Mouse (Mus musculus) liver, embryonic 13.5 days (tissue): Measurements from ENCODE around the gene Rxfp4. TPM values are rescaled to one million over a fixed set of nuclear protein-coding genes. Genes with fewer than 3 reads are reported as not detected.

Source experiments
- ATAC-seq: fragments of 200-750 bp; cut with Nextera tagmentation; 2 replicates; pipeline ENCODE4 v1.8.0; 2017; ENCODE audit warnings: low read depth, mild to moderate bottlenecking, moderate number of reproducible peaks, moderate library complexity
- DNase-seq: peaks from one replicate; pipeline ENCODE4 v3.0.0; 2022
- H3K27ac ChIP-seq: fragments of 300-500 bp; sonication (generic); 2 replicates; pipeline ENCODE4 v1.5.1; 2015; ENCODE audit warnings: moderate library complexity, mild to moderate bottlenecking, inconsistent platforms
- H3K27me3 ChIP-seq: fragments of 300-500 bp; sonication (generic); 2 replicates; pipeline ENCODE4 v1.6.1; 2015; ENCODE audit warnings: mild to moderate bottlenecking, inconsistent platforms
- H3K36me3 ChIP-seq: fragments of 300-500 bp; sonication (generic); 2 replicates; pipeline ENCODE4 v1.6.1; 2015; ENCODE audit warnings: mild to moderate bottlenecking, inconsistent platforms
- H3K4me1 ChIP-seq: fragments of 300-500 bp; sonication (generic); replicated peaks from 2 replicates; pipeline ENCODE4 v1.6.1; 2015; ENCODE audit warnings: inconsistent platforms
- H3K4me2 ChIP-seq: fragments of 300-500 bp; sonication (generic); 2 replicates; pipeline ENCODE4 v1.6.1; 2015; ENCODE audit warnings: inconsistent platforms, mild to moderate bottlenecking, moderate library complexity
- H3K4me3 ChIP-seq: fragments of 300-500 bp; sonication (generic); replicated peaks from 2 replicates; pipeline ENCODE4 v1.5.1; 2015; ENCODE audit warnings: mild to moderate bottlenecking, inconsistent platforms
- H3K9ac ChIP-seq: fragments of 300-500 bp; sonication (generic); 2 replicates; pipeline ENCODE4 v1.6.1; 2015; ENCODE audit warnings: mild to moderate bottlenecking, inconsistent platforms
- H3K9me3 ChIP-seq: fragments of 300-500 bp; sonication (generic); replicated peaks from 2 replicates; pipeline ENCODE4 v1.6.1; 2016; ENCODE audit warnings: inconsistent platforms
- WGBS: fragments of 180-500 bp; shearing (Covaris S2); methylation state at CpG from one replicate; pipeline ENCODE4 v1.1.7; 2015; ENCODE audit not compliant: insufficient replicate concordance; 5-methylcytosine and 5-hydroxymethylcytosine counted together
- polyA plus RNA-seq: library from polyadenylated mRNA; unstranded; fragments of >200 nt; fragmentation: Nextera tagmentation; extraction: Ambion mirVana; gene quantifications from 2 replicates; pipeline ENCODE4 v1.2.1, GENCODE M21; 2015

Rxfp4 gene
- polyA plus RNA-seq, 1 experiment from 2014 or later: not detected

DNA sequence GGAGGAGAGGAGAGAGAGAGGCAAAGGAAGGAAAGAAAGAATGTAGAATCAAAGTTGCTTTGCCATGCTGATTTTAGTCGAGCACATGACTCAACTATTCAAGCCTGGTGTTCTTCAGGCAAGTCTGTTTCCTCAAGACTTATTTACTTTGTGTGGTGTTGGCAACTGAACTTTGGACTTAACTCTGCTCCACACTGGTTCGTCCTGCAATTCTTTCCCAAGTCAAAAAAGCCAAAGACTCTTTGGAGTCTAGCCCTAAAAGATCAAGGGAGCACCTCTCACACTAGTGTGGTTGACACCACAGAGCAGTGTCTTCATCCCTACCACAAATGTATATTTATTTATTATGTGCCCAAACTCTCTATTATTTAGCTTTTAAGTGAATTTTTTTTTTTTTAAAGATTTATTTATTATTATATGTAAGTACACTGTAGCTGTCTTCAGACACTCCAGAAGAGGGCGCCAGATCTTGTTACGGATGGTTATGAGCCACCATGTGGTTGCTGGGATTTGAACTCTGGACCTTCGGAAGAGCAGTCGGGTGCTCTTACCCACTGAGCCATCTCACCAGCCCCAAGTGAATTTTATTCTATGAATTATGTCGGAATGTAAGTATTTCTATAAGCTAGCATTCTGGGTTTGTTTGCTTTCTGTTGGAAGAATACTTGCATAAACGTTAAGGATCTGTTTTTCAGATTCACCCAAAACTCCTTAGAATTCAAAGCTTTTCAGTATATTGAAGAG, 31.5 kb upstream of the Rxfp4 start:
- no peak for ATAC-seq
- Histone ChIP-seq H3K9ac (peak overlapping the region; percentile 72), H3K36me3 (peaks cover 19% of the 10 kb centered on the region), H3K9me3 (no peaks in the 10 kb centered on the region), H3K27ac (peak overlapping the region; percentile 82), H3K4me3 (peak overlapping the region; percentile 84), H3K27me3 (no peaks in the 10 kb centered on the region), H3K4me2 (peak overlapping the region; percentile 75), H3K4me1 (peaks cover 33% of the 10 kb centered on the region)
- WGBS: 42% methylated on average over 8 of the region's 8 CpGs
- DNase-seq: no peak

DNA sequence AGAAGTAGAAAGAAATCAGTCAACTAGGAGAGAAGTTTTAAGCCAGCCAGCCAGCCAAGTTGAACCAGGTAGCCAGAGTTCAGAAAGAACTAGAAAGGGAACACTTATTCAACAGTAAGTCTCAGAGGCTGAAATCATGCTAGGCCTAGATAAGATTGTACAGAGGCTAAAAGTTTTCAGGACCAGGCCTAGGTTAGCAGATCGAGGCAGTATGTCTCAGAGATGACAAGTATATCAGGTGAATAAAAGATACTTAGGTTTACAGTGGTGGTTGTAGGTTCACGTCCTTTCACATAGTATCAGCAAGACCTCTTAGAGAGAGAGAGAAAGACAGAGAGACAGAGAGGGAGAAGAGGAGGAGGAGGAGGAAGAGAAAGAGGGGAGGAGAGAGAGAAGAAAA, 30.9 kb upstream of the Rxfp4 start:
- no peak overlapping the region for H3K4me3 ChIP-seq
- H3K9me3 ChIP-seq: no peaks in the 10 kb centered on the region
- DNase-seq (no peak), ATAC-seq (no peak)
- peaks cover 13% of the 10 kb centered on the region for H3K36me3 ChIP-seq
- H3K27ac ChIP-seq: peak overlapping the region; percentile 19; the same call in 1 of the 2 replicates
- H3K27me3 ChIP-seq: no peaks in the 10 kb centered on the region
- no peak overlapping the region for H3K9ac ChIP-seq
- H3K4me2 ChIP-seq: no peak overlapping the region
- WGBS: 50% methylated on average over 2 of the region's 2 CpGs
- peaks cover 33% of the 10 kb centered on the region for H3K4me1 ChIP-seq

GRCm38 (mm10) chr3:88677399-88677798, 24.5 kb upstream of the Rxfp4 start:
- no peak overlapping the region for H3K27ac ChIP-seq
- peak overlapping the region; percentile 60 for H3K4me2 ChIP-seq
- H3K4me3 ChIP-seq: peak overlapping the region; percentile 35
- H3K9ac ChIP-seq: peak overlapping the region; percentile 52; the same call in 1 of the 2 replicates
- H3K27me3 ChIP-seq: no peaks in the 10 kb centered on the region
- DNase-seq: peak; percentile 65
- peaks cover 4% of the 10 kb centered on the region for H3K4me1 ChIP-seq
- ATAC-seq: no peak
- no peaks in the 10 kb centered on the region for H3K9me3 ChIP-seq
- 8% methylated on average over 11 of the region's 11 CpGs for WGBS
- H3K36me3 ChIP-seq: no peaks in the 10 kb centered on the region

DNA sequence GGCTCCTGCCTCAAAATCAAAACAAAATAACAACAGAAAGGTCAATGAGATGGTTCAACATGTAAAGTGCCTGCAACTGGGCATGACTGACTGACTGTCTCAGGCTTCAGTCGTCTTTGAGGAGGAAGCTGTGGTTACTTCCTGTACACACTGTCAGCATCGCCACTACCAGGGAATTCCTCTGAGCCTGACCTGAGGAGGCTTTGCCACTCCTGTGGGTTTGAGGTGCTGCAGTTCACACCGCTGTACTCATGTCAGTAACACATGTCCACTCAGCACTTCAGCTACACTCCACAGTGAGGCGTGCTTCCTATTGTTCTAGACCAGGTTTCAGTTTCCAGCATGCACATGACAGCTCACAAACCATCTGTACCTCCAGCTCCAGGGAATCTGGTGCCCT, 11.2 kb upstream of the Rxfp4 start:
- H3K36me3 ChIP-seq: no peaks in the 10 kb centered on the region
- H3K4me1 ChIP-seq: no peaks in the 10 kb centered on the region
- no peak overlapping the region for H3K27ac ChIP-seq
- ATAC-seq (no peak), DNase-seq (no peak)
- H3K4me2 ChIP-seq: no peak overlapping the region
- no peaks in the 10 kb centered on the region for H3K9me3 ChIP-seq
- H3K9ac ChIP-seq: no peak overlapping the region
- no peak overlapping the region for H3K4me3 ChIP-seq
- H3K27me3 ChIP-seq: peaks cover 4% of the 10 kb centered on the region; the same call in 1 of the 2 replicates
- 33% methylated on average over 4 of the region's 4 CpGs for WGBS

DNA sequence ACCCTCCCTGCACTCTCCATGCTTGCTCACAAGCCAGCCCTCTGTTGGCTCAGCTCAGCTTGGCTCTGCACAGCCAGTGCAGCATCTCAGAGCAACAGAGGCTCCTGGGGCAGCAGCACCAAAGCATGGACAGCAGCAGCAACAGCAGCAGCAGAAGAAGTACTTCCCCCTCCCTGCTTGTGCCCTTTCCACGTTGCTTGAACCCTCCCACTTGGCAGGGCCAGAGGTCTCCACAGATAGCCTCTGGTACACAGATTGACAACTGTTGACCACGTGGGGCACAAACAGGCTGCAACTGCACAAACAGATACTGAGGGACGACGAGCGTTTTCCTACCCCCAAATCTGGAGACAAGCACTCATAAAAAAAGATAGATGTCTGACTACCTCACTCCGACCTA, 6.9 kb upstream of the Rxfp4 start:
- Histone ChIP-seq H3K4me2 (no peak overlapping the region), H3K36me3 (no peaks in the 10 kb centered on the region), H3K4me1 (no peaks in the 10 kb centered on the region), H3K4me3 (no peak overlapping the region), H3K9me3 (no peaks in the 10 kb centered on the region), H3K27me3 (peaks cover 4% of the 10 kb centered on the region; the same call in 1 of the 2 replicates), H3K27ac (no peak overlapping the region), H3K9ac (no peak overlapping the region)
- DNase-seq (no peak), ATAC-seq (no peak)
- 16% methylated on average over 6 of the region's 6 CpGs for WGBS

GRCm38 (mm10) chr3:88658441-88659127, 5.6 kb upstream of the Rxfp4 start:
- peaks cover 4% of the 10 kb centered on the region; the same call in 1 of the 2 replicates for H3K27me3 ChIP-seq
- H3K4me1 ChIP-seq: no peaks in the 10 kb centered on the region
- ATAC-seq (no peak), DNase-seq (no peak)
- H3K36me3 ChIP-seq: no peaks in the 10 kb centered on the region
- no peak overlapping the region for H3K4me2 ChIP-seq
- H3K9ac ChIP-seq: no peak overlapping the region
- H3K27ac ChIP-seq: no peak overlapping the region
- WGBS: 56% methylated on average over 5 of the region's 5 CpGs
- no peak overlapping the region for H3K4me3 ChIP-seq
- no peaks in the 10 kb centered on the region for H3K9me3 ChIP-seq

GRCm38 (mm10) chr3:88655619-88656018, 2.7 kb upstream of the Rxfp4 start:
- Histone ChIP-seq H3K27ac (no peak overlapping the region), H3K27me3 (peaks cover 6% of the 10 kb centered on the region; the same call in 1 of the 2 replicates), H3K4me1 (no peaks in the 10 kb centered on the region; the same call in 1 of the 2 replicates), H3K9ac (no peak overlapping the region), H3K4me2 (no peak overlapping the region), H3K36me3 (no peaks in the 10 kb centered on the region), H3K4me3 (no peak overlapping the region), H3K9me3 (no peaks in the 10 kb centered on the region)
- WGBS: 72% methylated on average over 8 of the region's 8 CpGs
- DNase-seq: no peak
- ATAC-seq: no peak

- no peak overlapping the region for H3K9ac ChIP-seq
- H3K4me1 ChIP-seq: no peaks in the 10 kb centered on the region; the same call in 1 of the 2 replicates
- peaks cover 5% of the 10 kb centered on the region; the same call in 1 of the 2 replicates for H3K27me3 ChIP-seq
- H3K27ac ChIP-seq: no peak overlapping the region
- DNase-seq (no peak), ATAC-seq (no peak)
- no peaks in the 10 kb centered on the region for H3K36me3 ChIP-seq
- H3K4me3 ChIP-seq: no peak overlapping the region
- H3K4me2 ChIP-seq: no peak overlapping the region
- WGBS: 75% methylated on average over 4 of the region's 4 CpGs
- H3K9me3 ChIP-seq: no peaks in the 10 kb centered on the region
Observed at GRCm38 (mm10) chr3:88654621-88655020, 1.7 kb upstream of the Rxfp4 start.

- H3K4me2 ChIP-seq: no peak overlapping the region
- ATAC-seq (no peak), DNase-seq (no peak)
- WGBS: 68% methylated on average over 6 of the region's 6 CpGs
- no peak overlapping the region for H3K4me3 ChIP-seq
- no peaks in the 10 kb centered on the region; the same call in 1 of the 2 replicates for H3K4me1 ChIP-seq
- no peak overlapping the region for H3K27ac ChIP-seq
- no peaks in the 10 kb centered on the region for H3K36me3 ChIP-seq
- H3K9ac ChIP-seq: no peak overlapping the region
- H3K9me3 ChIP-seq: no peaks in the 10 kb centered on the region
- H3K27me3 ChIP-seq: 0 out of 2 replicates have a peak, but pooled peaks cover 2% of the 10 kb centered on the region
Observed at GRCm38 (mm10) chr3:88653516-88654370, 801 bp upstream of the Rxfp4 start.

DNA sequence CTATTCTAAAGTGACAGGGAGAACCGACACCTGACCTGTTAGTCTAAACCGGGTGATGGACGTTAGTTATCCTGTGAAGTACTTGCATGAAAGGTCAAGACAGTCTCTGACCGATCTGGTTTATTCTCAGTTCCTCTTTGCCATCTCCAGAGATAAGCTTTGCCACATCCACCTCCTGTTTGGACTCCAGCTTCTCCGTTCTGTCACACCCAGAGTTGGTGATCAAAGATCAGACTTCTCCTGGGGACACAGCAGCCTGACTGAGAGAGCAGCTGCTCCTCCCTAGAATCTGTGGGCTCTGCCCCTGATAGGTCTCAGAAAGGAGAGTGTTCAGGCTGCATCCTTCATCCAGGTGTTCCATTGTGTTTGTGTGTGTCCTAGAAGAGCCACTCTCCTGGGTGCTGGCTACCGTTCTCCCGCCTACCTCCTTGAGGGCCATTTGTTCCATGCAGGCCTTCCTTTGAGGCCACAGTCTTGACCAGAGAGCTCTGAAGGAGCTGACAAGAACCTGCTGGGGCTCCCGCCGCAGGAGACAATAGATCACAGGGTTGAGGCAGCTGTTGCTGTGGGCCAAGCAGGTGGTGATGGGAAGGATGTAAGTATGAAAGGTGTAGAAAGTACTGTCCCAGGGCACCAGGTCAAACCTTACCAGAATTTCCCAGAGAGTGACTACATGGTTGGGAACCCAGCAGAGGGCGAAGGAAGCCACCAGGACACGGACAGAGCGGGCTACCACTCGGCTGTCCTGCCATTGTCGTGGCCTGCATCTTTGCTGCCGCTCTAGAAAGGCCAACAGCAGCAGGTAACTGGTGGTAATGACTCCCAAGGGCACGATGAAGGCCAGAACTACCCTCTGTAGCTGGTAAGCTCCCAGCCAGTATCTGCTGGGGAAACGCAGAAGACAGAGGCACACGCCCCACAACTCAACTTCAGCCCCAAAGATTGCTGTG, 998 bp downstream of the Rxfp4 start:
- no peak for ATAC-seq
- no peak for DNase-seq
- H3K4me2 ChIP-seq: no peak overlapping the region
- H3K4me3 ChIP-seq: no peak overlapping the region
- WGBS: 47% methylated on average over 18 of the region's 18 CpGs
- no peaks in the 10 kb centered on the region for H3K9me3 ChIP-seq
- no peak overlapping the region for H3K9ac ChIP-seq
- 0 out of 2 replicates have a peak, but pooled peaks cover 2% of the 10 kb centered on the region for H3K27me3 ChIP-seq
- H3K4me1 ChIP-seq: no peaks in the 10 kb centered on the region; the same call in 1 of the 2 replicates
- H3K27ac ChIP-seq: no peak overlapping the region
- H3K36me3 ChIP-seq: peaks cover 3% of the 10 kb centered on the region
